Mouse (Mus musculus) layer of hippocampus, adult 11-12 months (tissue): ENCODE measurements around the gene Sult3a1.
"Not testable (repeated sequence)": the region's sequence is repeated elsewhere in the genome, so short reads cannot be mapped to it uniquely, and the experiment has no call there.

Experiments
- DNase-seq: peaks from one replicate; pipeline ENCODE4 v3.0.0; 2022; ENCODE audit warnings: low spot score

Sult3a1 gene

GRCm38 (mm10) chr10:33857421-33857820 lies at the start of gene Sult3a1:
Sult3a1 (plus strand) TSS chr10:33857721.
- no peak for DNase-seq

GRCm38 (mm10) chr10:33811807-33812206 lies 45.7 kb upstream of the Sult3a1 start:
- no peak for DNase-seq

GRCm38 (mm10) chr10:33814266-33814665 lies 43.3 kb upstream of the Sult3a1 start:
- DNase-seq, result no peak

- no peak for DNase-seq
Measured at GRCm38 (mm10) chr10:33816923-33817322, 40.6 kb upstream of the Sult3a1 start.

- no peak for DNase-seq
Measured at GRCm38 (mm10) chr10:33820892-33821291, 36.6 kb upstream of the Sult3a1 start.

GRCm38 (mm10) chr10:33865994-33866393 lies 8.5 kb downstream of the Sult3a1 start:
- no peak for DNase-seq

GRCm38 (mm10) chr10:33870441-33870840 lies 12.9 kb downstream of the Sult3a1 start:
- no peak for DNase-seq

GRCm38 (mm10) chr10:33872672-33873398 lies 15.3 kb downstream of the Sult3a1 start:
- DNase-seq, result no peak

- not testable (repeated sequence) for DNase-seq
Measured at GRCm38 (mm10) chr10:33882411-33882810, 24.9 kb downstream of the Sult3a1 start.

- not testable (repeated sequence) for DNase-seq
Measured at GRCm38 (mm10) chr10:33901520-33901919, 44.0 kb downstream of the Sult3a1 start.

- DNase-seq, result peak; percentile 71
Measured at GRCm38 (mm10) chr10:33904530-33905481, 47.3 kb downstream of the Sult3a1 start, which contains the start of gene Rsph4a. Rsph4a (plus strand) TSS chr10:33905111.

- no peak for DNase-seq
Measured at GRCm38 (mm10) chr10:33905489-33905888, 48.0 kb downstream of the Sult3a1 start.
